Mouse (Mus musculus) MEL (cell line): ENCODE data around the gene Nrcam. TPM values are rescaled to one million over a fixed set of nuclear protein-coding genes. Genes with fewer than 3 reads are reported as not detected.

ENCODE experiments used
- DNase-seq: peaks from one replicate; pipeline ENCODE4 v3.0.0; 2011; ENCODE audit warnings: low read depth, low spot score
- H3K27ac ChIP-seq: 2 replicates; pipeline ENCODE4 v1.5.1; 2012; ENCODE audit warnings: low read depth, mild to moderate bottlenecking, control low read depth, low read length, moderate library complexity; ENCODE audit not compliant: control insufficient read depth
- H3K27me3 ChIP-seq, 2 experiments: fragments of 150-350 bp in 1 of 2; sonication (generic) in 1 of 2; 2 replicates each; pipeline ENCODE4 v1.6.1; 2012; ENCODE audit warnings: low read length in 2 of 2, mild to moderate bottlenecking in 2 of 2, improper control_type of control experiment in 1 of 2, moderate library complexity in 1 of 2; ENCODE audit not compliant: insufficient read depth in 2 of 2, control insufficient read depth in 1 of 2
- H3K36me3 ChIP-seq, 2 experiments: 2 replicates each; pipeline ENCODE4 v1.6.1; 2012 to 2014; ENCODE audit warnings: low read length in 2 of 2, improper control_type of control experiment in 1 of 2, inconsistent platforms in 1 of 2, mild to moderate bottlenecking in 1 of 2; ENCODE audit not compliant: insufficient read depth in 2 of 2, control insufficient read depth in 1 of 2
- H3K4me1 ChIP-seq, 2 experiments: fragments of 150-350 bp in 1 of 2; sonication (generic) in 1 of 2; 2 replicates each; pipeline ENCODE4 v1.6.1; 2012; ENCODE audit warnings: low read length in 2 of 2, improper control_type of control experiment in 1 of 2, mild to moderate bottlenecking in 1 of 2; ENCODE audit not compliant: insufficient read depth in 2 of 2, control insufficient read depth in 1 of 2
- H3K4me3 ChIP-seq, 2 experiments: fragments of 150-350 bp in 1 of 2; sonication (generic) in 1 of 2; 2 replicates each; pipeline ENCODE4 v1.5.1; 2012; ENCODE audit warnings: low read depth in 2 of 2, low read length in 2 of 2, mild to moderate bottlenecking in 2 of 2, moderate library complexity in 2 of 2, control low read depth in 1 of 2, improper control_type of control experiment in 1 of 2; ENCODE audit not compliant: control insufficient read depth in 1 of 2, insufficient read depth in 1 of 2
- H3K79me2 ChIP-seq: 2 replicates; pipeline ENCODE4 v1.6.1; 2012; ENCODE audit warnings: mild to moderate bottlenecking, low read length, moderate library complexity; ENCODE audit not compliant: control insufficient read depth, poor library complexity, insufficient read depth
- H3K9ac ChIP-seq: 2 replicates; pipeline ENCODE4 v1.6.1; 2012; ENCODE audit warnings: low read depth, mild to moderate bottlenecking, control low read depth, low read length, moderate library complexity; ENCODE audit not compliant: control insufficient read depth, poor library complexity, severe bottlenecking
- H3K9me3 ChIP-seq: fragments of 150-350 bp; sonication (generic); replicated peaks from 2 replicates; pipeline ENCODE4 v1.6.1; 2012; ENCODE audit warnings: mild to moderate bottlenecking, low read length, improper control_type of control experiment, moderate library complexity; ENCODE audit not compliant: insufficient read depth
- BHLHE40 ChIP-seq: IDR thresholded peaks from 2 replicates; pipeline ENCODE4 v1.6.1; 2012; ENCODE audit warnings: low read depth, mild to moderate bottlenecking, inconsistent platforms, low read length, improper control_type of control experiment, borderline replicate concordance
- GABPA ChIP-seq: IDR thresholded peaks from 2 replicates; pipeline ENCODE4 v1.6.1; 2012; ENCODE audit warnings: low read depth, mild to moderate bottlenecking, inconsistent platforms, low read length, improper control_type of control experiment, moderate library complexity
- JUND ChIP-seq: IDR thresholded peaks from 2 replicates; pipeline ENCODE4 v1.6.1; 2011; ENCODE audit warnings: low read depth, mild to moderate bottlenecking, improper control_type of control experiment, low read length
- MYB ChIP-seq: IDR thresholded peaks from 2 replicates; pipeline ENCODE4 v1.6.1; 2011; ENCODE audit warnings: mild to moderate bottlenecking, low read depth, low read length, improper control_type of control experiment
- POLR2AphosphoS2 ChIP-seq: IDR thresholded peaks from 2 replicates; pipeline ENCODE4 v1.6.1; 2011; ENCODE audit warnings: low read length, improper control_type of control experiment
- RCOR1 ChIP-seq: IDR thresholded peaks from 2 replicates; pipeline ENCODE4 v1.6.1; 2012; ENCODE audit warnings: low read depth, mild to moderate bottlenecking, inconsistent platforms, low read length, improper control_type of control experiment
- SIN3A ChIP-seq: IDR thresholded peaks from 2 replicates; pipeline ENCODE4 v1.6.1; 2012; ENCODE audit warnings: low read length, improper control_type of control experiment, inconsistent platforms
- SMC3 ChIP-seq: IDR thresholded peaks from 2 replicates; pipeline ENCODE4 v1.6.1; 2011; ENCODE audit warnings: low read depth, low read length, improper control_type of control experiment
- UBTF ChIP-seq: IDR thresholded peaks from 2 replicates; pipeline ENCODE4 v1.6.1; 2012; ENCODE audit warnings: low read depth, mild to moderate bottlenecking, inconsistent platforms, low read length, improper control_type of control experiment, moderate library complexity, borderline replicate concordance; ENCODE audit not compliant: insufficient read depth
- USF2 ChIP-seq, 2 experiments: IDR thresholded peaks; 2 replicates each; pipeline ENCODE4 v1.6.1; 2011 to 2012; ENCODE audit warnings: improper control_type of control experiment in 2 of 2, low read length in 2 of 2, borderline replicate concordance in 1 of 2, inconsistent platforms in 1 of 2, low read depth in 1 of 2, mild to moderate bottlenecking in 1 of 2; ENCODE audit not compliant: insufficient read depth in 1 of 2
- polyA plus RNA-seq, 2 experiments: library from polyadenylated mRNA; stranded (reverse) in 1 of 2; unstranded in 1 of 2; fragments of >175 nt in 1 of 2; fragments of >200 nt in 1 of 2; gene quantifications; 2 replicates each; pipeline versions ENCODE4 v1.2.1 to v1.2.4; 2012; ENCODE audit warnings: low replicate concordance in 2 of 2, low read depth in 1 of 2; ENCODE audit not compliant: insufficient read length in 2 of 2, insufficient read depth in 1 of 2, missing spikeins in 1 of 2
- total RNA-seq: library from RNA; depleted of rRNA; stranded (reverse); fragments of 300-350 nt; gene quantifications from 2 replicates; pipeline ENCODE4 v1.2.3, GENCODE M21; 2012; rRNA removed

Gene Nrcam
- total and polyA plus RNA-seq, 3 experiments, result not detected

DNA sequence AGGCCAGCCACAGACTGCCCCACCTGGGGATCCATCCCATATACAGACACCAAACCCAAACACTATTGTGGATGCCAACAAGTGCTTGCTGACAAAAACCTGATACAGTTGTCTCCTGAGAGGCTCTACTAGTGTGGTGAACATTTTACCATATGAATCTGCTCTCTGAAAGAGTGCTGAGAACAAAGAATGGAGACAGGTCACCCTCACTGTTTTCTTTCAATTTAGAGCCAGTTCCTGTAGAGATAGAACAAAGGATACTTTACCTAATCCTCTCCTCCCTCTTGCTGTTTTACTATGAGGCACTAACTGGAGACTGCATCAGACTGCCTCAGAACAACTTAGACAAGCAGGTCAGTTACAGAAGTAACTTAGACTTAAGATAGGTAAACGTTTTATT, 311.9 kb downstream of the Nrcam start:
- TF ChIP-seq RCOR1, result no peak
- TF ChIP-seq SMC3, result no peak
- TF ChIP-seq USF2 (IDR thresholded peaks at IDR 0.05; ENCODE audit: borderline replicate concordance in 1 of 2, insufficient read depth in 1 of 2, low read depth in 1 of 2, low read length in 2 of 2), result no peak
- no peak for TF ChIP-seq UBTF
- no peak for TF ChIP-seq JUND
- no peak for TF ChIP-seq SIN3A
- TF ChIP-seq BHLHE40, result no peak
- no peak for TF ChIP-seq GABPA
- TF ChIP-seq MYB, result no peak
- no peak for TF ChIP-seq POLR2AphosphoS2

More for the DNA sequence above, 311.9 kb downstream of the Nrcam start:
- no peaks in the 10 kb centered on the region for H3K79me2 ChIP-seq
- H3K4me1 ChIP-seq, result no peaks in the 10 kb centered on the region
- no peaks in the 10 kb centered on the region for H3K36me3 ChIP-seq
- H3K4me3 ChIP-seq, result no peak overlapping the region
- no peak overlapping the region for H3K27ac ChIP-seq
- no peaks in the 10 kb centered on the region for H3K27me3 ChIP-seq
- no peak overlapping the region for H3K9ac ChIP-seq
- no peaks in the 10 kb centered on the region for H3K9me3 ChIP-seq
- DNase-seq, result no peak

Other genes with a start within 250 kb of the Nrcam start
- gene Dnajb9, start 118.6 kb upstream of the Nrcam start, total RNA-seq, result 1.5 and 1.7 TPM in 2 replicates
- gene Dnajb9, start 118.6 kb upstream of the Nrcam start, polyA plus RNA-seq, result 1 to 10 TPM in 1 of 2 experiments, not detected in 1; 3.1 TPM
- 8.0 and 10.6 TPM in 2 replicates for gene Pnpla8, start 107.5 kb upstream of the Nrcam start, total RNA-seq
- 10 to 100 TPM in 1 of 2 experiments, not detected in 1; 15.9 TPM for gene Pnpla8, start 107.5 kb upstream of the Nrcam start, polyA plus RNA-seq